Mouse (Mus musculus) mouse trophoblast stem cell (cell line): ENCODE results near the gene Pigx.
"Not testable (repeated sequence)": the region's sequence is repeated elsewhere in the genome, so short reads cannot be mapped to it uniquely, and the experiment has no call there.

Source experiments
- in situ Hi-C, 2 experiments: fragments of 300-500 bp; cut with MseI, MboI; formaldehyde crosslinking; loops; 2 replicates in 1 of 2; 3 replicates in 1 of 2; pipeline ENCODE4 v1.15.1; 2025

Gene Pigx

DNA sequence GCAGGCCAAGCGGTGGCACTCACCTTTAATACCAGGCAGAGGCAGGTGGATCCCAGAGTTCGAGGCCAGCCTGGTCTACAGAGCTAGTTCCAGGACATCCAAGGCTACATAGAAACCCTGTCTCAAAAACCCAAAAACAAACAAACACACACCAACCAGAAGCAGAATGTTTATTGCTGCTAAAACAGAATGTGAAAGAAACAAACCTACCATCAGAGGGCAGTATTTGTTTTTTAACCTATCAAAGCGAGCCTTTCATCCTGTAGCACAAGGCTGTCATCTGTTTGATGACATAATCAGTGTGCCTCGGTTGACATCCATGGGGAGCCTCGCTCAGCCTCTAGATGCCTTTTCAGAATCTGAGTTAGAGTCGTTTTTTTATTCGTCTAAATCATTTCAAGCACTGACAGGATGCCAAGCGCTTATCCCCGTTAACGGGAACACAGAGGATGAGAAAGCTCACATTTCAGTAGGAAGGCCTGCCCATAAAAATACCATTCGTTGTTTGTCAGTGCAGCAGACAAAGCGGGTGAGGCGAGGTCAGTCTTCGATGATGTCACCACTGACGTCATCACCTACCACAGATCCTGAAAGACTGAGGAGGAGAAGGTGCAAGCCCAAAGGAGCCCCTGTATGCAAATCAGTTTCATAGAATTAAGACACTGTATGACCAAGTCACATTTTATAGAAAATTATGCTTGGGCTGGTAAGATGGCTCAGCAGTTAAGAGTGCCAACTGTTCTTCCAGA, 11.6 kb upstream of the Pigx start:
- in situ Hi-C loops = loop anchor here in 1 of 2 experiments (5.0 kb wide), 1 partner anchor 91 kb away; no protein-coding TSS in a partner anchor

GRCm38 (mm10) chr16:32108578-32108977, 9.0 kb upstream of the Pigx start:
- in situ Hi-C loops = no loop called here

GRCm38 (mm10) chr16:32108170-32108569, 8.6 kb upstream of the Pigx start:
- in situ Hi-C loops = no loop called here

- in situ Hi-C loops = no loop called here
Observed at GRCm38 (mm10) chr16:32107342-32108045, 8.0 kb upstream of the Pigx start.

DNA sequence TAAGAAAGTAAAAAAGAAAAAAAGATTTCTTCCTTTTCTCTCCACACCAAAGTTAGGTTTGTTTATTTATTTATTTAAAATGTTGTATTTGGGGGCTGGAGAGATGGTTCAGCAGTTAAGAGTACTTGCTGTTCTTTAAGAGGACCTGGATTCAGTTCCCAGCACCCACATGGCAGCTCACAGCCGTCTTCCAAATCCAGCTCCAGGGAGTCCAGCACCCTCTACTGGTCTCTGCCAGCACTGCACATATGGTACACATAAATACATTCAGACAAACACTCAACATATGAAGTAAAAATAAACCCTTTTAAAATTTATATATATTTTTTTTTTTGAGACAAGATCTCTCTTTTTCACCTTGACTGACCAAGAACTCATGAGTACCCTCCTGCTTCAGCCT, 6.2 kb upstream of the Pigx start:
- in situ Hi-C loops = no loop called here

DNA sequence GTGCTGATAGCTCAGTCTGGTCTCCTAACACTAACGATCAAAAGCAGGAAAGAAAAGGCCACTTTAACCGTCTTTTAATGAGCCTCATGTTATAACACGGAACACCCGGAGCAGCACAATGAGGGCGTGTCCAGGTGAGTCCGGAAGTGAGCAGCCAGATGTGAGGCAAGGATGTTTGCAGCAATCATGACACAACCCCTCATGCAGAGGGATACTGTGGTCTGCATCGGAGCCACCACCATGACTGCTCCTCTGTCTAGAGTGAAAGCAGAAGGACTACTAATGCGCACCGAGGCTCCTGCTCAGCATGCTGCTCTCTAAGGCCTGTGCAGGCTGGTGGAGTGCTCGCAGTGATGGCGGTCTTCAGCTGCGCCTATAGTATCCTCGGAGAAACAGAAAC, 2.8 kb upstream of the Pigx start:
- in situ Hi-C loops = no loop called here

DNA sequence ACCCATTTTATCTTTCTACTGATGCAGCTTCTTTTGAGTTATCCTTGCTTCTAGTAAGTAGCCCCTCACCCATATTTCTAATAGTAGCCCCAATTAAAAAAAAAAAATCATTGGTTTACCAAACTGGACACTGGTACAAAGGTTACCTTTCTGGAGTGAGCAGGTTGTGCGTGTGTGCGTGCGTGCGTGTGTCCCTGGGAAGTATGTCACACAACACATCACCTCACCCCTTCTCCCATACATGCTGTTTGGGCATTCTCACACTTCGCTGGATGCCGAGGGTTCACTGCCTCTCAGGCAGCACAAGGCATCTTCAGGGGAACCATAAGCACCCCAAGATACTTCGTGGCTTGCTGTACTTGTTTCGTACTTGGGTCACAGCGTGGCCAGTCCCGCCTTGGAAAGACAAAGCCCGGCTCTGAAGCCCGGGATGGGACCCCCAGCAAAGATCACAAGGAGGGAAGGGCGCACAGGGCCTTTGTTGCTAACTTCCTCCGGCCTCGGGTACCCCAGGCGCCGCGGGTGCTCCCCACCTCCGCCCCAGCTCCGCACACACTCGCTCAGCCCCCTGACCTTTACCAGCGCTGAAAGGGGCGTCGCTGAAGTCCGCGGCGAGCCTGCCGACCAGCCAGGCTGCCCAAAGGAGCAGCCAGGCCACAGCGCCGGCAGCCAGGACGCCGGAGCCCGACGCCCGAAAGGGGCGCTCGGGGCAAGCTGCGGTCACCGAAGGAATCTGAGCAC, 473 bp downstream of the Pigx start:
- in situ Hi-C loops = no loop called here

DNA sequence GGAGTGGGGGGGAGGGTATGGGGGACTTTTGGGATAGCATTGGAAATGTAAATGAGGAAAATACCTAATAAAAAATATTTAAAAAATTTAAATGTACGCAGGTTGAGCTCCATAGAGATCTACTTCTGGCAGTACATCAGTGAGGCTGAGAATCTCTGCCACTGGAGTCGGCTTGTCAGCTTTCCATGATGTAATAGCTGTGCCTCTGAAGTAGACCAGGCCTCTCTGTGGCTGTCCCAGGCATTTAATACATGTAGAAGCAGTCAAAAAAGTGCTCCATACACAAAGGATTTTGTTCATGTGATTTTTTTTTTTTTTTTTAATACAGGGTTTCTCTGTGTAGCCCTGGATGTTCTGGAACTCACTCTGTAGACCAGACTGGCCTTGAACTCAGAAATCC, 1.8 kb downstream of the Pigx start:
- in situ Hi-C loops = not testable (repeated sequence)

- in situ Hi-C loops = no loop called here
Observed at GRCm38 (mm10) chr16:32091466-32091865, 8.1 kb downstream of the Pigx start.

DNA sequence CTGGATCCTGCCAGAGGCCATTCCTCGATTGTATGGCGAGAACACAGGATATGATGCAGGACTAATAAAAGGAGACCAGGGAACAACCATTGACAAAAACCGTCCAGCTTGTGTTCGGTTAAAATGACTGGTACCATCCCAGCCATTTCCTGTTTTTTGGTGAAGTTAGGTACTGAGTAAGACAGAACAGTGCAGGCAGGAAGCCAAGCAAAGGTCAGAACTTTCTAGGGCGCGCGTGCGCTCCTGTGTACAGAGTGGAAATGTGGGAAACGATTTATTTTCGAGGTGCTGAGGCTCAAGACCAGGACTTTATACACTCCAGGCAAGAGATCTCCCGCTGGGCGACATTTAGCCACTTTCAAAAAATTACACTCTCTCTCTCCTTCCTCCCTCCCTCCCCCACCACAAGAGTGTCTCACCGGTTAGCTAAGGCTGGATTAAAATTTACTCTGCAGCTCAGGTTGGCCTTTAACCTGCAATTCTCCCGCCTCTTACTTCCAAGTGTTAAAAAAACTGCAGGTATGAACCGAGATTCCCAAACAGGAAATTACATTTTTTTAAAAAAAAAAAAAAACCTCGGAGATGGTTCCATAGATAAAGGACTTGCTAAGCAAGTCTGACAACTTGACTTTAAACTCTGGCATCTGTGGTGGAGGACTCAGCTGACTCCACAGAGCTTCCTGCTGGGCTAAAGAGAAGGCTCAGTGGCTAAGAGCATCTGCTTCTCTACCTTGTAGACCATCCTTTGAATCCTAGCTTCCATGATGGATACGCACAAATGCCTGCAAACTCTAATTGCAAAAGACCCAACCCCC, 11.7 kb downstream of the Pigx start:
- in situ Hi-C loops = no loop called here

DNA sequence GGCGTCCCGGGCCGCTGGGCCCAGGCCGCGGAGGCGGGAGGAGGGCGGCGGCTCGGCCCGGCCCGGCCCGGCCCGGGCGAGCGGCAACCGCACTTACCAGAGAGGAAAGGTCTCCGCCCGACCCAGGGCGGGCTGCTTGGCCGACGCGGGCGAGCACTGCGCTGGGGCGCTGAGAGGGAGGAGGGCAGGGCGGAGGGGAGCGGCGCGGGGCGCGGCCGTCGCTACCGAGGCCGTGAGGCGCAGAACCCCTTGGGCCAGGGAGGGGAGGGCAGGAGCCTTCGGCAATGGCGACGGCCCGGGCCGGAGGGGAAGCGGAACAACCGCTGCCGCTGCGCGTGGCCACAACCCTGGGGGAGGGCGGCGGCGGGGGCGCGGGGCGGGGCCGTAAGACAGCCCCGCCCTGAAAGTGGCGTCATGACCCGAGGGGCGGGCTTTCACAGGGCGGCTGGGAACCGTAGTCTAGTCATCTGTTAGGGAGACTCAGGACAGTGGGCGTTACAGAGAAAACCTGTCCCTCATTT, 20.5 kb downstream of the Pigx start, which contains the start of gene Pak2:
Pak2 (minus strand) TSS at position 352 of the 521 bp plus-strand sequence.
- in situ Hi-C loops = no loop called here

- in situ Hi-C loops = no loop called here
Observed at GRCm38 (mm10) chr16:32078408-32078990, 21.0 kb downstream of the Pigx start.

- in situ Hi-C loops = no loop called here
Observed at GRCm38 (mm10) chr16:32077648-32078407, 21.7 kb downstream of the Pigx start.

DNA sequence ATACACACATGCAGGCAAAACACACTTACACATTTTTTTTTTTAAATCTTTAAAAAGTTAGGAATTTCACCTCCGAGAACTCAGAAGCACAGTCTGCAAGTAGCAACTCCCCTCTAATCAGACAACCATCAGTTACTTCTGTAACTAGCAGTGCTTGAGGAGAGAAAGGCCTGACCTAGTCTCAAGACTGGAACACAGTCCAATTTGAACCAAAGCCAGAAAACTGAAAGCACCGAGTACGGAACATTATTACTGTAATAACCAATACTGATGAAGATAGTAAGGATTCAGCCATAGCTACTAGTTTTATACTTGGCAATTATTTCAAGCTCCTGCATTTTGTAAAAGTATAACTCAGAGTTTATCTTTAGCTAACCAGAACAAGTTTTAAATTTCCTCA, 23.1 kb downstream of the Pigx start:
- in situ Hi-C loops = no loop called here

DNA sequence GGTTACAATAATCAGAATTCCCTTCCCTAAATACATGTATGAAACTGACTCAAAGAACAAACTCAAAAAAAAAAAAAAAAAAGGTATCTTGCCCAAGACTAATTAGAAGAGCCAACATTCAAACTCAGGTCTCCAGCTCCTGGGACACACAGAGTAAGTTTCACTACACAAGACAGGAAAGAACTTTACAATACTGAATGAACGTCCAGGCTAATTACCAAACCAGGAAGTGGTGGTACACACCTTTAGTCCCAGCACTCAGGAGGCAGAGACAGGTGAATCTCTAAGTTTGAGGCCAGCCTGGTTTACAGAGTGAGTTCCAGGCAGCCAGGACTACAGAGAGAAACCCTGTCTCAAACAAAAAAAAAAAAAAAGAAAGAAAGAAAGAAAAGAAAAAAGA, 23.8 kb downstream of the Pigx start:
- in situ Hi-C loops = no loop called here

- in situ Hi-C loops = not testable (repeated sequence)
Observed at GRCm38 (mm10) chr16:32070070-32070469, 29.5 kb downstream of the Pigx start.

GRCm38 (mm10) chr16:32068389-32069300, 30.9 kb downstream of the Pigx start:
- in situ Hi-C loops = no loop called here

- in situ Hi-C loops = no loop called here
Observed at GRCm38 (mm10) chr16:32066899-32067298, 32.6 kb downstream of the Pigx start.

- in situ Hi-C loops = no loop called here
Observed at GRCm38 (mm10) chr16:32063900-32064299, 35.6 kb downstream of the Pigx start.
